Mouse (Mus musculus) stomach, embryonic 16.5 days (tissue): ENCODE data around the gene A630001G21Rik. TPM values are rescaled to one million over a fixed set of nuclear protein-coding genes. Genes with fewer than 3 reads are reported as not detected.

ENCODE experiments used
- ATAC-seq: fragments of 200-750 bp; cut with Nextera tagmentation; 2 replicates; pipeline ENCODE4 v1.8.0; 2017; ENCODE audit warnings: moderate number of reproducible peaks, moderate TSS enrichment; ENCODE audit not compliant: insufficient read depth, low FRiP score
- H3K27ac ChIP-seq: fragments of 300-500 bp; sonication (generic); 2 replicates; pipeline ENCODE4 v1.5.1; 2014; ENCODE audit warnings: low read length
- H3K27me3 ChIP-seq: fragments of 300-500 bp; sonication (generic); 2 replicates; pipeline ENCODE4 v1.6.1; 2014; ENCODE audit warnings: low read length, control low read depth, mixed read lengths; ENCODE audit not compliant: control insufficient read depth, insufficient read depth
- H3K36me3 ChIP-seq: fragments of 300-500 bp; sonication (generic); 2 replicates; pipeline ENCODE4 v1.6.1; 2014; ENCODE audit warnings: low read length; ENCODE audit not compliant: control insufficient read depth, insufficient read depth
- H3K4me1 ChIP-seq: fragments of 300-500 bp; sonication (generic); 2 replicates; pipeline ENCODE4 v1.6.1; 2014; ENCODE audit warnings: low read length, control low read depth, mixed read lengths; ENCODE audit not compliant: control insufficient read depth, insufficient read depth
- H3K4me2 ChIP-seq: fragments of 300-500 bp; sonication (generic); 2 replicates; pipeline ENCODE4 v1.6.1; 2014; ENCODE audit warnings: low read depth, low read length, mixed read lengths
- H3K4me3 ChIP-seq: fragments of 300-500 bp; sonication (generic); replicated peaks from 2 replicates; pipeline ENCODE4 v1.5.1; 2014; ENCODE audit warnings: mild to moderate bottlenecking, low read length
- H3K9ac ChIP-seq: fragments of 300-500 bp; sonication (generic); 2 replicates; pipeline ENCODE4 v1.6.1; 2014; ENCODE audit warnings: low read length
- H3K9me3 ChIP-seq: fragments of 300-500 bp; sonication (generic); replicated peaks from 2 replicates; pipeline ENCODE4 v1.6.1; 2016; ENCODE audit warnings: low read length, control low read depth; ENCODE audit not compliant: control insufficient read depth
- WGBS: fragments of 180-500 bp; shearing (Covaris S2); extraction: QIAGEN DNeasy Blood & Tissue Kit; methylation state at CpG from one replicate; pipeline ENCODE4 v1.1.7; 2014; 5-methylcytosine and 5-hydroxymethylcytosine counted together
- polyA plus RNA-seq: library from polyadenylated mRNA; unstranded; fragments of >200 nt; fragmentation: Nextera tagmentation; extraction: Ambion mirVana; gene quantifications from 2 replicates; pipeline ENCODE4 v1.2.1, GENCODE M21; 2015

Gene A630001G21Rik
- polyA plus RNA-seq, 1 experiment from 2014 or later = 1.3 TPM

GRCm38 (mm10) chr1:85702531-85702930, 75.9 kb downstream of the A630001G21Rik start:
- no peaks in the 10 kb centered on the region for H3K4me1 ChIP-seq
- WGBS = 74% methylated on average over 4 of the region's 4 CpGs

GRCm38 (mm10) chr1:85697721-85698493, 80.5 kb downstream of the A630001G21Rik start:
- WGBS = 69% methylated on average over 4 of the region's 4 CpGs
- no peaks in the 10 kb centered on the region for H3K27me3 ChIP-seq
- no peak for ATAC-seq

More at GRCm38 (mm10) chr1:85702531-85702930, 75.9 kb downstream of the A630001G21Rik start:
- Histone ChIP-seq H3K36me3 (no peaks in the 10 kb centered on the region), H3K4me2 (no peak overlapping the region), H3K27me3 (no peaks in the 10 kb centered on the region), H3K27ac (no peak overlapping the region), H3K4me3 (no peak overlapping the region), H3K9ac (no peak overlapping the region), H3K9me3 (no peaks in the 10 kb centered on the region)
- no peak for ATAC-seq

GRCm38 (mm10) chr1:85695646-85696045, 82.8 kb downstream of the A630001G21Rik start:
- no peak overlapping the region for H3K4me3 ChIP-seq
- H3K4me1 ChIP-seq = no peaks in the 10 kb centered on the region
- H3K27me3 ChIP-seq = no peaks in the 10 kb centered on the region
- H3K27ac ChIP-seq = no peak overlapping the region
- H3K4me2 ChIP-seq = no peak overlapping the region
- no peaks in the 10 kb centered on the region for H3K36me3 ChIP-seq
- H3K9me3 ChIP-seq = no peaks in the 10 kb centered on the region
- no peak overlapping the region for H3K9ac ChIP-seq
- ATAC-seq = no peak
- 59% methylated on average over 3 of the region's 3 CpGs for WGBS

More at GRCm38 (mm10) chr1:85697721-85698493, 80.5 kb downstream of the A630001G21Rik start:
- Histone ChIP-seq H3K27ac (no peak overlapping the region), H3K4me2 (no peak overlapping the region), H3K9me3 (no peaks in the 10 kb centered on the region), H3K36me3 (no peaks in the 10 kb centered on the region), H3K4me3 (no peak overlapping the region), H3K9ac (no peak overlapping the region), H3K4me1 (no peaks in the 10 kb centered on the region)

- 66% methylated on average over 3 of the region's 3 CpGs for WGBS
- no peak for ATAC-seq
- no peak overlapping the region for H3K27ac ChIP-seq
- no peaks in the 10 kb centered on the region for H3K4me1 ChIP-seq
- H3K9me3 ChIP-seq = no peaks in the 10 kb centered on the region
- no peaks in the 10 kb centered on the region for H3K27me3 ChIP-seq
- H3K4me3 ChIP-seq = no peak overlapping the region
- H3K36me3 ChIP-seq = no peaks in the 10 kb centered on the region
- H3K4me2 ChIP-seq = no peak overlapping the region
- no peak overlapping the region for H3K9ac ChIP-seq
Measured at GRCm38 (mm10) chr1:85693280-85693679, 85.2 kb downstream of the A630001G21Rik start.

DNA sequence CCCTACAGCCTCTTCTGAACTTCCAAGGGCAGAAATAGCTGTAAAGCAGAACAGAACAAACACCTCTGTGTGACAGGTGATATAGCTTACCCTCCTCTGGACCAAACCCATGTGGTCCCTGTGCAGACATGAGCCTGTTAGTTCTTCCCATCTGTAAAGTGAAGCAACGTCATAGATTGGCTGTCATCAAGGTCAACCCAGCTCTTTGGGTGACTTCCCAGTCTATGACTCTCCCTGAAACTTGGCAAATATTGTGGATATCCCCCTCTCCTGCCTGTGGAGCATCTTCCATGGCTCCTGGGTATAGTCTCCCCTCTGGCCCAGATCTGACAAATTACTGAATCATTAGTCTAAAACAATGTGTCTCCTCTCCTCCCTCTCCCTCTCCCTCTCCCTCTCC, 86.2 kb downstream of the A630001G21Rik start:
- H3K27ac ChIP-seq = no peak overlapping the region
- no peak overlapping the region for H3K4me2 ChIP-seq
- H3K9me3 ChIP-seq = no peaks in the 10 kb centered on the region
- H3K27me3 ChIP-seq = no peaks in the 10 kb centered on the region
- no peaks in the 10 kb centered on the region for H3K36me3 ChIP-seq
- H3K9ac ChIP-seq = no peak overlapping the region
- no peaks in the 10 kb centered on the region for H3K4me1 ChIP-seq
- no peak for ATAC-seq
- H3K4me3 ChIP-seq = no peak overlapping the region
- WGBS = 71% methylated on average over 1 of the region's 1 CpGs

DNA sequence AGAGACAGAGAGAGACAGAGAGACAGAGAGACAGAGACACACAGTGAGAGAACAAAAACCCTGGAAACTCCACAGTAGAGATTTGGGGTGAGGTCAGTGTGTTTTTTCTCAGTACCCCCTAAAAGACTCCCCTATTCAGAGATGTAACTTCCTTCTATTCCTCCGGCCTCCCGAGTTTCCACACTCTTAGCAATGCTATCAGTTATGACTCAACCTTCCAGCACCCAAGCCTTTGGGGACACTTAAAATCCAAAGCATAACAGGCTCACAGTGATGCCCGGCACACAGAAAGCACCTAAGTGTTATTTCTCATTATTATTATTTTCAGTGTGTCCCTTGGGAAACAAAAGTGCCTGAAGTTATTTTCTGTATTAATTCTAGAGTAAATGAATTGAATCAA, 87.9 kb downstream of the A630001G21Rik start:
- no peaks in the 10 kb centered on the region for H3K4me1 ChIP-seq
- no peak overlapping the region for H3K9ac ChIP-seq
- WGBS = 82% methylated on average over 3 of the region's 3 CpGs
- no peak overlapping the region for H3K27ac ChIP-seq
- H3K4me2 ChIP-seq = no peak overlapping the region
- no peaks in the 10 kb centered on the region for H3K9me3 ChIP-seq
- ATAC-seq = no peak
- no peak overlapping the region for H3K4me3 ChIP-seq
- no peaks in the 10 kb centered on the region for H3K27me3 ChIP-seq
- H3K36me3 ChIP-seq = no peaks in the 10 kb centered on the region

GRCm38 (mm10) chr1:85687346-85687745, 91.1 kb downstream of the A630001G21Rik start:
- 57% methylated on average over 5 of the region's 5 CpGs for WGBS
- H3K4me3 ChIP-seq = no peak overlapping the region
- no peaks in the 10 kb centered on the region for H3K27me3 ChIP-seq
- no peaks in the 10 kb centered on the region for H3K36me3 ChIP-seq
- H3K27ac ChIP-seq = no peak overlapping the region
- H3K9me3 ChIP-seq = no peaks in the 10 kb centered on the region
- H3K4me1 ChIP-seq = no peaks in the 10 kb centered on the region
- H3K4me2 ChIP-seq = no peak overlapping the region
- no peak overlapping the region for H3K9ac ChIP-seq
- ATAC-seq = no peak

GRCm38 (mm10) chr1:85686666-85687065, 91.8 kb downstream of the A630001G21Rik start:
- H3K27ac ChIP-seq = no peak overlapping the region
- no peak overlapping the region for H3K4me3 ChIP-seq
- H3K36me3 ChIP-seq = no peaks in the 10 kb centered on the region
- H3K27me3 ChIP-seq = no peaks in the 10 kb centered on the region
- H3K9ac ChIP-seq = no peak overlapping the region
- no peak for ATAC-seq
- H3K9me3 ChIP-seq = no peaks in the 10 kb centered on the region
- H3K4me2 ChIP-seq = no peak overlapping the region
- whole genome bisulfite sequencing = 39% methylated on average over 5 of the region's 5 CpGs
- no peaks in the 10 kb centered on the region for H3K4me1 ChIP-seq

DNA sequence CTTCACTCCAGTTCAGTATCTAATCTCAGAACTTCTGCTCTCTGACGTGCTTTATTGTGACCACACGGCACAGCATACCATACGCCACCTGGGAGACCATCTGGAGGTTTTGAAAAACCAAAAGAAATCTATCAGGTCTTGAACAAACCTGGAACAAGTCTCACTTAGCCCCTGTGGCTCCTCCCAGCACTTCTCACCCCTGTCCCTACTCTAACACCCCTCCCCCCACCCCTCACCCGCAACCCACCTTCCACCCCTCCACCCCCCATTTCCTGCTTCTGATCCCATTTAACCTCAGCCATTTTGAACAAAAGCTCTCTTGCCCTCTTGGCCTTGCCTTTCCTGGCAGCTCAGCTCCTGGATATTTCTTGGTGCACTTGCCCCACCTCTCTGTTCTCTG, 98.2 kb downstream of the A630001G21Rik start:
- no peak for ATAC-seq
- no peak overlapping the region for H3K4me2 ChIP-seq
- H3K9me3 ChIP-seq = no peaks in the 10 kb centered on the region
- H3K27ac ChIP-seq = no peak overlapping the region
- H3K36me3 ChIP-seq = no peaks in the 10 kb centered on the region
- 40% methylated on average over 4 of the region's 4 CpGs for WGBS
- no peak overlapping the region for H3K4me3 ChIP-seq
- no peaks in the 10 kb centered on the region for H3K27me3 ChIP-seq
- no peaks in the 10 kb centered on the region for H3K4me1 ChIP-seq
- no peak overlapping the region for H3K9ac ChIP-seq
